Mouse (Mus musculus) T-cell, adult 2 months (primary cell): Measurements from ENCODE around the gene Pdgfd.
"Not testable (repeated sequence)": the region's sequence is repeated elsewhere in the genome, so short reads cannot be mapped to it uniquely, and the experiment has no call there.

Experiments used
- DNase-seq: peaks from one replicate; pipeline ENCODE4 v3.0.0; 2022; ENCODE audit warnings: low spot score

Gene Pdgfd

GRCm38 (mm10) chr9:6168391-6169037 is at the start of gene Pdgfd:
Gene Pdgfd, plus strand, starts transcription at chr9:6168584.
- no peak for DNase-seq

GRCm38 (mm10) chr9:6169038-6169431 is 651 bp downstream of the Pdgfd start:
- DNase-seq: no peak

GRCm38 (mm10) chr9:6170962-6171361 is 2.6 kb downstream of the Pdgfd start:
- no peak for DNase-seq

GRCm38 (mm10) chr9:6173276-6173675 is 4.9 kb downstream of the Pdgfd start:
- no peak for DNase-seq

- DNase-seq: no peak
Observed at GRCm38 (mm10) chr9:6175731-6176130, 7.3 kb downstream of the Pdgfd start.

GRCm38 (mm10) chr9:6182307-6182923 is 14.0 kb downstream of the Pdgfd start:
- no peak for DNase-seq

- DNase-seq: no peak
Observed at GRCm38 (mm10) chr9:6187955-6188354, 19.6 kb downstream of the Pdgfd start.

GRCm38 (mm10) chr9:6193352-6193751 is 25.0 kb downstream of the Pdgfd start:
- no peak for DNase-seq

GRCm38 (mm10) chr9:6212862-6213261 is 44.5 kb downstream of the Pdgfd start:
- no peak for DNase-seq

GRCm38 (mm10) chr9:6217505-6217904 is 49.1 kb downstream of the Pdgfd start:
- DNase-seq: no peak

GRCm38 (mm10) chr9:6235982-6236381 is 67.6 kb downstream of the Pdgfd start:
- DNase-seq: not testable (repeated sequence)

- DNase-seq: no peak
Observed at GRCm38 (mm10) chr9:6250320-6250719, 81.9 kb downstream of the Pdgfd start.

GRCm38 (mm10) chr9:6251990-6252389 is 83.6 kb downstream of the Pdgfd start:
- DNase-seq: no peak

- no peak for DNase-seq
Observed at GRCm38 (mm10) chr9:6257072-6257471, 88.7 kb downstream of the Pdgfd start.

GRCm38 (mm10) chr9:6264820-6265219 is 96.4 kb downstream of the Pdgfd start:
- DNase-seq: no peak

- no peak for DNase-seq
Observed at GRCm38 (mm10) chr9:6269796-6270280, 101.5 kb downstream of the Pdgfd start, which contains the start of gene Ddi1. Gene Ddi1, minus strand, starts transcription at chr9:6269846.

- no peak for DNase-seq
Observed at GRCm38 (mm10) chr9:6276395-6276794, 108.0 kb downstream of the Pdgfd start.

- no peak for DNase-seq
Observed at GRCm38 (mm10) chr9:6277526-6277925, 109.1 kb downstream of the Pdgfd start.

- no peak for DNase-seq
Observed at GRCm38 (mm10) chr9:6286770-6287169, 118.4 kb downstream of the Pdgfd start.

GRCm38 (mm10) chr9:6289211-6289696 is 120.9 kb downstream of the Pdgfd start:
- no peak for DNase-seq

- no peak for DNase-seq
Observed at GRCm38 (mm10) chr9:6298547-6298946, 130.2 kb downstream of the Pdgfd start.

GRCm38 (mm10) chr9:6302050-6302449 is 133.7 kb downstream of the Pdgfd start:
- DNase-seq: no peak

GRCm38 (mm10) chr9:6304590-6304989 is 136.2 kb downstream of the Pdgfd start:
- no peak for DNase-seq

GRCm38 (mm10) chr9:6305847-6306246 is 137.5 kb downstream of the Pdgfd start:
- no peak for DNase-seq
